Mouse (Mus musculus) midbrain, embryonic 16.5 days (tissue): ENCODE measurements around the gene Wfdc13. TPM values are rescaled to one million over a fixed set of nuclear protein-coding genes. Genes with fewer than 3 reads are reported as not detected.

Experiments used
- ATAC-seq: fragments of 200-750 bp; cut with Nextera tagmentation; 2 replicates; pipeline ENCODE4 v1.8.0; 2017; ENCODE audit warnings: moderate TSS enrichment
- H3K27ac ChIP-seq: fragments of 300-500 bp; sonication (generic); 2 replicates; pipeline ENCODE4 v1.5.1; 2014; ENCODE audit warnings: mild to moderate bottlenecking, low read length, mixed read lengths
- H3K27me3 ChIP-seq: fragments of 300-500 bp; sonication (generic); 2 replicates; pipeline ENCODE4 v1.6.1; 2014; ENCODE audit warnings: low read depth, low read length, mixed read lengths; ENCODE audit not compliant: control insufficient read depth, insufficient read depth
- H3K36me3 ChIP-seq: fragments of 300-500 bp; sonication (generic); 2 replicates; pipeline ENCODE4 v1.6.1; 2014; ENCODE audit warnings: mild to moderate bottlenecking, low read length, moderate library complexity, mixed read lengths; ENCODE audit not compliant: control insufficient read depth, insufficient read depth
- H3K4me1 ChIP-seq: fragments of 300-500 bp; sonication (generic); 2 replicates; pipeline ENCODE4 v1.6.1; 2014; ENCODE audit warnings: mild to moderate bottlenecking, low read length, mixed read lengths; ENCODE audit not compliant: control insufficient read depth, insufficient read depth
- H3K4me2 ChIP-seq: fragments of 300-500 bp; sonication (generic); 2 replicates; pipeline ENCODE4 v1.6.1; 2014; ENCODE audit warnings: mild to moderate bottlenecking, low read length, mixed read lengths
- H3K4me3 ChIP-seq: fragments of 300-500 bp; sonication (generic); 2 replicates; pipeline ENCODE4 v1.5.1; 2014; ENCODE audit warnings: low read depth, mild to moderate bottlenecking, low read length, moderate library complexity, mixed read lengths
- H3K9ac ChIP-seq: fragments of 300-500 bp; sonication (generic); 2 replicates; pipeline ENCODE4 v1.6.1; 2014; ENCODE audit warnings: low read depth, low read length, mixed read lengths
- H3K9me3 ChIP-seq: fragments of 300-500 bp; sonication (generic); replicated peaks from 2 replicates; pipeline ENCODE4 v1.6.1; 2014; ENCODE audit warnings: mild to moderate bottlenecking, low read length, mixed read lengths; ENCODE audit not compliant: control insufficient read depth, poor library complexity, severe bottlenecking
- WGBS: fragments of 180-500 bp; shearing (Covaris S2); extraction: QIAGEN DNeasy Blood & Tissue Kit; methylation state at CpG from one replicate; pipeline ENCODE4 v1.1.7; 2014; 5-methylcytosine and 5-hydroxymethylcytosine counted together
- polyA plus RNA-seq: library from polyadenylated mRNA; unstranded; fragments of >200 nt; fragmentation: Nextera tagmentation; extraction: Ambion mirVana; gene quantifications from 2 replicates; pipeline ENCODE4 v1.2.1, GENCODE M21; 2015

Gene Wfdc13
- polyA plus RNA-seq, 1 experiment from 2014 or later = not detected

DNA sequence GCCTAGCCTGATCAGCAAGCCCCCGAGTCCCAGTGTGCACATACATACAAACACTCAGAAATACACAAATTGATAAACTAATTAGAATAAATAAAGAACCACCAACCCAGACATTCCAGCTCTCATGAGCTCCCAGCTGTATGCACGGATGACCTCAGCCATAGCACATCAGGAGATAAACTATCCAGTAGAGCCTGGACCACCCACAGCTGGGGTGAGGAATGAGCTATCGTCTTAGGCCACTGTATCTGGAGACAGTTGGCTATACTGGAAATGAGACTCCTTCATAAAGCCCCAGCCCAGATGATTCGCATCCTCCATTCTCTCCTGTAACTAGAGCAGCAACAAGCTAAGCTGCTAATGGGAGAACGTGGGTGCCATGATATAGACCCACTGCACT, 49.9 kb downstream of the Wfdc13 start:
- H3K36me3 ChIP-seq = no peaks in the 10 kb centered on the region
- H3K9me3 ChIP-seq = no peaks in the 10 kb centered on the region
- 90% methylated on average over 5 of the region's 5 CpGs for WGBS
- no peak overlapping the region for H3K9ac ChIP-seq
- H3K27me3 ChIP-seq = no peaks in the 10 kb centered on the region
- no peak for ATAC-seq
- H3K4me1 ChIP-seq = no peaks in the 10 kb centered on the region
- no peak overlapping the region for H3K4me3 ChIP-seq
- H3K4me2 ChIP-seq = no peak overlapping the region
- H3K27ac ChIP-seq = no peak overlapping the region

DNA sequence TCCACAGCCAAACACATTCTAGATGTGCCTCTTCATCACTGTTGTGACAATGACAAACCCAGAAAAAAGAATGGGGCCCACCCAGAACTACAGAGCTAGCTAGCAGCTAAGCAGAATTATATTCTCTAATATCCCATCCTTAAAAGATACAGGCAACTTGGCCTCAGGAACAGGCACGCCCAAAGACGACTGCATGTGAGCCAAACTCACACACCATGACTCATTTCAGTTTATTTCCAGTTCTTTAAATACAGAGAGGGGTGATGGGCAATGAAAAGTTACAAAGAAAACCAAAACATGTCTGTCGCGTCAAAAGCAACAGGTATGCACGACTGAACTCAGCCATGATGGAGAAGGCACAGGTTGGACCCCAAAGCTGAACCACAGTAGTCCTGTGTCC, 50.5 kb downstream of the Wfdc13 start:
- Histone ChIP-seq H3K4me3 (no peak overlapping the region), H3K4me1 (no peaks in the 10 kb centered on the region), H3K27ac (no peak overlapping the region), H3K9ac (no peak overlapping the region), H3K4me2 (no peak overlapping the region), H3K27me3 (no peaks in the 10 kb centered on the region), H3K36me3 (no peaks in the 10 kb centered on the region), H3K9me3 (no peaks in the 10 kb centered on the region)
- 90% methylated on average over 5 of the region's 5 CpGs for WGBS
- no peak for ATAC-seq

Other genes starting within 250 kb of the Wfdc13 start
- 6.3 and 8.7 TPM in 2 replicates for gene Sdc4, start 241.2 kb upstream of the Wfdc13 start, polyA plus RNA-seq
- 86.7 and 90.0 TPM in 2 replicates for gene Sys1, start 228.1 kb upstream of the Wfdc13 start, polyA plus RNA-seq
- gene Gm20458, start 224.1 kb upstream of the Wfdc13 start, polyA plus RNA-seq = 7.5 and 8.2 TPM in 2 replicates
- not detected in 2 replicates for gene Trp53tg5, start 211.4 kb upstream of the Wfdc13 start, polyA plus RNA-seq
- gene Dbndd2, start 199.0 kb upstream of the Wfdc13 start, polyA plus RNA-seq = 16.6 and 17.8 TPM in 2 replicates
- gene Pigt, start 187.6 kb upstream of the Wfdc13 start, polyA plus RNA-seq = 87.7 and 97.0 TPM in 2 replicates
- gene Wfdc2, start 122.7 kb upstream of the Wfdc13 start, polyA plus RNA-seq = 2.3 and 2.5 TPM in 2 replicates
- gene Spint3, start 111.6 kb upstream of the Wfdc13 start, polyA plus RNA-seq = not detected in 2 replicates
- gene Wfdc6a, start 99.7 kb upstream of the Wfdc13 start, polyA plus RNA-seq = not detected in 2 replicates
- not detected in 2 replicates for gene Eppin, start 91.5 kb upstream of the Wfdc13 start, polyA plus RNA-seq
- gene Wfdc6b, start 71.6 kb upstream of the Wfdc13 start, polyA plus RNA-seq = not detected in 2 replicates
- gene Wfdc8, start 71.5 kb upstream of the Wfdc13 start, polyA plus RNA-seq = not detected in 2 replicates
- not detected in 2 replicates for gene Wfdc16, start 46.3 kb upstream of the Wfdc13 start, polyA plus RNA-seq
- not detected in 2 replicates for gene Wfdc10, start 29.1 kb upstream of the Wfdc13 start, polyA plus RNA-seq
- not detected in 2 replicates for gene Wfdc9, start 28.5 kb upstream of the Wfdc13 start, polyA plus RNA-seq
- not detected in 2 replicates for gene Wfdc11, start 11.0 kb upstream of the Wfdc13 start, polyA plus RNA-seq
- gene Spint4, start 13.4 kb downstream of the Wfdc13 start, polyA plus RNA-seq = not detected in 2 replicates
- gene Spint5, start 30.2 kb downstream of the Wfdc13 start, polyA plus RNA-seq = not detected in 2 replicates
- 1.5 and 1.7 TPM in 2 replicates for gene Wfdc3, start 60.8 kb downstream of the Wfdc13 start, polyA plus RNA-seq
- 55.1 and 58.4 TPM in 2 replicates for gene Dnttip1, start 60.9 kb downstream of the Wfdc13 start, polyA plus RNA-seq
- 35.4 and 45.7 TPM in 2 replicates for gene Ube2c, start 84.8 kb downstream of the Wfdc13 start, polyA plus RNA-seq
- 0.43 TPM in 1 of 2 replicates, not detected in the other for gene Tnnc2, start 94.9 kb downstream of the Wfdc13 start, polyA plus RNA-seq
- 35.3 and 41.4 TPM in 2 replicates for gene Snx21, start 100.7 kb downstream of the Wfdc13 start, polyA plus RNA-seq
- gene Acot8, start 119.8 kb downstream of the Wfdc13 start, polyA plus RNA-seq = 17.8 and 19.6 TPM in 2 replicates
- gene Zswim3, start 120.0 kb downstream of the Wfdc13 start, polyA plus RNA-seq = 17.0 and 17.4 TPM in 2 replicates
- 29.5 and 29.9 TPM in 2 replicates for gene Zswim1, start 137.6 kb downstream of the Wfdc13 start, polyA plus RNA-seq
- gene Spata25, start 143.4 kb downstream of the Wfdc13 start, polyA plus RNA-seq = not detected in 2 replicates
- 95.4 and 95.6 TPM in 2 replicates for gene Ctsa, start 147.8 kb downstream of the Wfdc13 start, polyA plus RNA-seq
- gene Neurl2, start 148.3 kb downstream of the Wfdc13 start, polyA plus RNA-seq = 5.4 and 7.0 TPM in 2 replicates
- 83.9 and 84.4 TPM in 2 replicates for gene Pltp, start 172.6 kb downstream of the Wfdc13 start, polyA plus RNA-seq
- 78.9 and 85.6 TPM in 2 replicates for gene Pcif1, start 194.2 kb downstream of the Wfdc13 start, polyA plus RNA-seq
- 16.2 and 16.9 TPM in 2 replicates for gene Zfp335, start 226.7 kb downstream of the Wfdc13 start, polyA plus RNA-seq